Mouse (Mus musculus): ENCODE data around the gene Agbl1. TPM values are rescaled to one million over a fixed set of nuclear protein-coding genes. Genes with fewer than 3 reads are reported as not detected.

Agbl1 gene
- polyA plus RNA-seq, 1 experiment from 2014 or later: 0.05 TPM

DNA sequence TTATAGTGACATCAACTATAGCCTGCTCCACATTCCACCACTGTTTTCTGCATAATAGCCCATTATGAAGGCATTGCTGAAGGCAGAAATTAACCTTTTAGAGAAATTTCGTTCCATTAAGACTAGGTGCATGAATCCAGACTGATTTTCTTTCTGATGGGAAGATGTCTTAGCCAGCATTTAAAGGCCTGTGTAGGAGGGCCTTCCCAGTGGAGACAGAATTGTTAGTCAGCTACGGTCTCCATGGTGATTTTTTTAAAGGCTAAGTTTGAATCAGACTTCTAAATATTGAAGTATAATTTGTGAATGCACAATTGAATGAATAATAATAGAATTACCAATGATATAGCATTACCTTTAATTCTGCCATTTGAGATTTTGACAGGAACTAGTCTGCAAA, 920.2 kb downstream of the Agbl1 start:
- H3K9ac ChIP-seq (ENCODE audit: low read depth, low read length): no peak overlapping the region
- no peaks in the 10 kb centered on the region for H3K36me3 ChIP-seq (ENCODE audit: control insufficient read depth, insufficient read depth, low read length)
- WGBS: 73% methylated on average over 2 of the region's 2 CpGs
- H3K4me3 ChIP-seq (ENCODE audit: low read depth, low read length): no peak overlapping the region
- ATAC-seq: no peak
- no peaks in the 10 kb centered on the region; the same call in 1 of the 2 replicates for H3K4me1 ChIP-seq (ENCODE audit: control insufficient read depth, insufficient read depth, low read length)
- H3K27me3 ChIP-seq (ENCODE audit: control insufficient read depth, insufficient read depth, low read depth, low read length): no peaks in the 10 kb centered on the region
- H3K4me2 ChIP-seq (ENCODE audit: low read length): no peak overlapping the region
- H3K27ac ChIP-seq (ENCODE audit: low read length): no peak overlapping the region
- H3K9me3 ChIP-seq (replicated peaks; ENCODE audit: control insufficient read depth, low read length, poor library complexity, severe bottlenecking): no peaks in the 10 kb centered on the region

DNA sequence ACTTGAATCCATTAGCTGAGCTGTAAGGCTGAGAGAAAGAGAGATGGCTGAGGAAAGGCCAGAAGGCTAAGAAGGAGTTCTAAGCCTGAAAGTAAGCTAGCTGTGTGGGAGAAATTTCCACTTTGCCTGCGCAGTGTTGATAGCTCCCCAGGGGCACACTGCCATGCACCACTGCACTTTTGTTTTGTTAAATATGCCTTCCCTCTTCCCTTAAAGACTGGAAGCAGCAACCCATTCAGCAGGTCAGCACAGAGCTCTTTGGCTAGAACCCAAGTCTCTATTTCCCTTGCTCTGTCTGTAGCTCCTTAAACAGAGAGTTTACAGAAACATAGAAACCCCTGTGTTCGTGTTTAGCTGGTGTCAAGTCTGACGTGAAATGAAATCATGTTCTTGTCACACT, 922.7 kb downstream of the Agbl1 start:
- Histone ChIP-seq H3K36me3 (ENCODE audit: control insufficient read depth, insufficient read depth, low read length) (no peaks in the 10 kb centered on the region), H3K27me3 (ENCODE audit: control insufficient read depth, insufficient read depth, low read depth, low read length) (no peaks in the 10 kb centered on the region), H3K9me3 (replicated peaks; ENCODE audit: control insufficient read depth, low read length, poor library complexity, severe bottlenecking) (no peaks in the 10 kb centered on the region), H3K4me2 (ENCODE audit: low read length) (no peak overlapping the region), H3K27ac (ENCODE audit: low read length) (no peak overlapping the region), H3K9ac (ENCODE audit: low read depth, low read length) (no peak overlapping the region), H3K4me3 (ENCODE audit: low read depth, low read length) (no peak overlapping the region), H3K4me1 (ENCODE audit: control insufficient read depth, insufficient read depth, low read length) (no peaks in the 10 kb centered on the region; the same call in 1 of the 2 replicates)
- WGBS: 9% methylated on average over 3 of the region's 3 CpGs
- ATAC-seq: no peak

DNA sequence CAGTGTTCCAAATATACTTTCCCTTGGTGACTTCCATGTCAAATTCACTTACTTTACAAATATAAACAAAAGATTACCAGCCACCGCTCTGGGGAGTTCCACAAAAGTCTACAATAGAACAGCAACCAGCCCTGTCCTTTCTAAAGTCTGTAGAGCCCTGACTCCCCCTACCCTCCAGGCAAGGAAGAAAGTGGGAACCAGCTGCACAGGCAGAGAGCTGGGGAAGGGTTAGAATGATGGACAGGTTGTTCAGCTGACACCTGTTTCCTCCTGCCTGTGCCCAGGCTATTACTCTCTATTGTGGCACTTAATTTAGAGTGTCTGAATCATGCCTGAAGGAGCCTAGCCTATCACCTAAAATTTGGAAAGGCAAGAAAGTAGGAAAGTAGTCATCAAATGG, 923.2 kb downstream of the Agbl1 start:
- Histone ChIP-seq H3K9ac (ENCODE audit: low read depth, low read length) (no peak overlapping the region), H3K27me3 (ENCODE audit: control insufficient read depth, insufficient read depth, low read depth, low read length) (no peaks in the 10 kb centered on the region), H3K36me3 (ENCODE audit: control insufficient read depth, insufficient read depth, low read length) (no peaks in the 10 kb centered on the region), H3K4me2 (ENCODE audit: low read length) (no peak overlapping the region), H3K4me1 (ENCODE audit: control insufficient read depth, insufficient read depth, low read length) (no peaks in the 10 kb centered on the region; the same call in 1 of the 2 replicates), H3K9me3 (replicated peaks; ENCODE audit: control insufficient read depth, low read length, poor library complexity, severe bottlenecking) (no peaks in the 10 kb centered on the region), H3K4me3 (ENCODE audit: low read depth, low read length) (no peak overlapping the region), H3K27ac (ENCODE audit: low read length) (no peak overlapping the region)
- 52% methylated on average over 1 of the region's 1 CpGs for WGBS
- no peak for ATAC-seq

DNA sequence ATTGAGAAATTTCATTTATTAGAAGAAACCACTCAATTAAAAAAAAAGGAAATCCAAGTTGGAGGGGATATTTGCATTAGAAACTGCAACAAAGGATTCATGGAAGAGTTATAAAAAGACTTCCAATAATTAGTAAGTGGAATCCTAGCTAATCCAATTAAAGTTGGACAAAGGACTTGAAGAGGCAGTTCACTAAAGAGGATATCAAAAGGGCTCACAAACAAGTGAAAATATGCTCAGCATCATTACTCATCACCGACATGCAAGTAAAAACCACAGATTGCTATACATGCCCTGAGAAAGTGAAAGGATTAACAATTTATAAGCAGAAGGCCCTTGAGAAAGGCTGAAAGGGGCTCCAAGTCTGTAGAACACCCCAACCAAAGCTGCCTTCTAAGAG, 935.2 kb downstream of the Agbl1 start:
- Histone ChIP-seq H3K4me2 (ENCODE audit: low read length) (no peak overlapping the region), H3K4me1 (ENCODE audit: control insufficient read depth, insufficient read depth, low read length) (no peaks in the 10 kb centered on the region), H3K4me3 (ENCODE audit: low read depth, low read length) (no peak overlapping the region), H3K27me3 (ENCODE audit: control insufficient read depth, insufficient read depth, low read depth, low read length) (no peaks in the 10 kb centered on the region), H3K36me3 (ENCODE audit: control insufficient read depth, insufficient read depth, low read length) (no peaks in the 10 kb centered on the region), H3K27ac (ENCODE audit: low read length) (no peak overlapping the region), H3K9me3 (replicated peaks; ENCODE audit: control insufficient read depth, low read length, poor library complexity, severe bottlenecking) (no peaks in the 10 kb centered on the region), H3K9ac (ENCODE audit: low read depth, low read length) (no peak overlapping the region)
- WGBS: 50% methylated on average over 1 of the region's 1 CpGs
- ATAC-seq: no peak

Data from midbrain, embryonic 16.5 days (tissue).